In the genomic region with DNA sequence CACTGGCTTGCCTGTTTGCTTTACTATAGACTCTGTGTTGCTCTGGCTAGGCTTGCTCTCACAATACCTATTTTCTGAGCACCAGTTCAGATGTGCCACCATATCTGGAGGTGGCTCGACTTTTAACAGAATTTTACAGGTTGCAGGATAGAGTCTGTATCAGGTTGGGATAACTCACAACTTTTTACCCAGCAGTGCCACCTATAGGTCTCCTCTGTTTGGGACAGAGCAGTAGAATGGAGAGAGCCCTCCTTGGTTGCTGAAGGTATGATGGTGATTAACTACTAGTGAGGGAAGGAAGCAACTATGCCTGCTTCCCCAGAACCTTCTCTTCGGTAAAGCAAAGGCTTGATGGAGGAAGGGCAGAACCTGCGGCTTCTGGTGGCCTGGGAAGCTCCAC, we compare ENCODE assay signal across 10 mouse cellular contexts. TPM values are rescaled to one million over a fixed set of nuclear protein-coding genes. Genes with fewer than 3 reads are reported as not detected.
DNase-seq lines count a peak whose midpoint lies in the region; ATAC-seq and TF ChIP-seq lines count a peak whose summit lies in the region.
"Had no signal": no experiment of that assay in that cellular context is flagged by ENCODE, and none has a peak within 500 bp of the region (broad histone marks: within the 10 kb centered on the region; RNA-seq: fewer than 3 reads in every experiment).

No protein-coding gene starts in this region.

- no peak overlapping the region for H3K4me2 ChIP-seq in heart, postnatal 0 days (ENCODE audit: low read depth, low read length)
- no peak overlapping the region for H3K4me2 ChIP-seq in midbrain, embryonic 14.5 days (ENCODE audit: low read length)
- H3K4me2 ChIP-seq in midbrain, embryonic 11.5 days: no peak overlapping the region
- H3K4me2 ChIP-seq in stomach, postnatal 0 days (replicated peaks; ENCODE audit: low read depth): no peak overlapping the region

- H3K27me3 ChIP-seq in heart, postnatal 0 days (ENCODE audit: control insufficient read depth, insufficient read depth, low read length): no peaks in the 10 kb centered on the region
- H3K27me3 ChIP-seq in midbrain, embryonic 14.5 days (ENCODE audit: control insufficient read depth, insufficient read depth, low read length): no peaks in the 10 kb centered on the region
- no peaks in the 10 kb centered on the region for H3K27me3 ChIP-seq in midbrain, embryonic 11.5 days (ENCODE audit: control insufficient read depth, insufficient read depth, low read length)
- no peaks in the 10 kb centered on the region for H3K27me3 ChIP-seq in stomach, postnatal 0 days (ENCODE audit: control insufficient read depth, insufficient read depth, low read length)

- no peak overlapping the region for H3K9ac ChIP-seq in heart, postnatal 0 days (replicated peaks; ENCODE audit: low read depth, low read length)
- H3K9ac ChIP-seq in midbrain, embryonic 14.5 days (replicated peaks; ENCODE audit: low read length): no peak overlapping the region
- no peak overlapping the region for H3K9ac ChIP-seq in midbrain, embryonic 11.5 days (ENCODE audit: low read length)
- no peak overlapping the region for H3K9ac ChIP-seq in stomach, postnatal 0 days (ENCODE audit: low read length)

- intact Hi-C loops in heart, postnatal 14 days (cut with DNase I): no loop called here

- peak; percentile 37 for TF ChIP-seq CTCF in heart, postnatal 0 days (IDR thresholded peaks at IDR 0.05; ENCODE audit: low read depth)
- TF ChIP-seq CTCF in stomach, postnatal 0 days (IDR thresholded peaks at IDR 0.05; ENCODE audit: low read depth): peak; percentile 59

- 51% methylated on average over 3 of the region's 3 CpGs for WGBS in heart, postnatal 0 days
- 74% methylated on average over 3 of the region's 3 CpGs for WGBS in midbrain, embryonic 14.5 days
- WGBS in midbrain, embryonic 11.5 days: 66% methylated on average over 3 of the region's 3 CpGs
- 53% methylated on average over 3 of the region's 3 CpGs for WGBS in stomach, postnatal 0 days

- peak; percentile 29 for DNase-seq in CD4-positive, CD25-positive, alpha-beta regulatory T cell, adult 2 months (ENCODE audit: low read depth, low spot score)
- no peak for DNase-seq in heart, postnatal 0 days (ENCODE audit: low spot score)
- DNase-seq in heart, postnatal 14 days: no peak
- DNase-seq in midbrain, embryonic 14.5 days: peak; percentile 15
- DNase-seq in midbrain, embryonic 11.5 days (ENCODE audit: low spot score, missing footprints): no peak
- no peak for DNase-seq in stomach, postnatal 0 days (ENCODE audit: low spot score)
- DNase-seq in ovary, adult 18-20 months (ENCODE audit: low spot score): no peak
- DNase-seq: heart, postnatal 36 days; spleen, adult 18-20 months had no signal

- ATAC-seq in CD4-positive, CD25-positive, alpha-beta regulatory T cell, adult 4 months: no peak
- ATAC-seq in heart, postnatal 0 days (ENCODE audit: insufficient read depth, low read depth): no peak
- no peak for ATAC-seq in midbrain, embryonic 14.5 days (ENCODE audit: low FRiP score, low TSS enrichment)
- no peak for ATAC-seq in midbrain, embryonic 11.5 days (ENCODE audit: low FRiP score)
- no peak for ATAC-seq in stomach, postnatal 0 days (ENCODE audit: low FRiP score, low TSS enrichment)

- no peaks in the 10 kb centered on the region for H3K9me3 ChIP-seq in heart, postnatal 0 days (replicated peaks; ENCODE audit: control insufficient read depth, low read length)
- H3K9me3 ChIP-seq in midbrain, embryonic 14.5 days (ENCODE audit: control insufficient read depth, low read length): no peaks in the 10 kb centered on the region
- H3K9me3 ChIP-seq in midbrain, embryonic 11.5 days (ENCODE audit: control insufficient read depth, low read length): no peaks in the 10 kb centered on the region
- H3K9me3 ChIP-seq in stomach, postnatal 0 days (ENCODE audit: control insufficient read depth, low read length): no peaks in the 10 kb centered on the region

- TF ChIP-seq EP300 in heart, postnatal 0 days (IDR thresholded peaks at IDR 0.05; ENCODE audit: low read depth): no peak
- no peak for TF ChIP-seq EP300 in stomach, postnatal 0 days (optimal IDR thresholded peaks at IDR 0.05)

- no peaks in the 10 kb centered on the region for H3K36me3 ChIP-seq in heart, postnatal 0 days (replicated peaks; ENCODE audit: control insufficient read depth, insufficient read depth, low read length)
- no peaks in the 10 kb centered on the region for H3K36me3 ChIP-seq in midbrain, embryonic 14.5 days (ENCODE audit: control insufficient read depth, insufficient read depth, low read length)
- no peaks in the 10 kb centered on the region for H3K36me3 ChIP-seq in midbrain, embryonic 11.5 days (ENCODE audit: control insufficient read depth, insufficient read depth, low read length)
- no peaks in the 10 kb centered on the region for H3K36me3 ChIP-seq in stomach, postnatal 0 days (ENCODE audit: control insufficient read depth, insufficient read depth, low read length)

- no peak overlapping the region for H3K27ac ChIP-seq in heart, postnatal 0 days (ENCODE audit: low read depth)
- H3K27ac ChIP-seq in midbrain, embryonic 14.5 days (replicated peaks; ENCODE audit: low read depth, low read length): no peak overlapping the region
- H3K27ac ChIP-seq in midbrain, embryonic 11.5 days (ENCODE audit: low read depth, low read length): no peak overlapping the region
- H3K27ac ChIP-seq in stomach, postnatal 0 days (replicated peaks): no peak overlapping the region

- H3K4me1 ChIP-seq in heart, postnatal 0 days (ENCODE audit: control insufficient read depth, insufficient read depth): no peaks in the 10 kb centered on the region
- no peaks in the 10 kb centered on the region for H3K4me1 ChIP-seq in midbrain, embryonic 14.5 days (ENCODE audit: control insufficient read depth, insufficient read depth, low read length)
- H3K4me1 ChIP-seq in midbrain, embryonic 11.5 days (ENCODE audit: control insufficient read depth, insufficient read depth, low read length): no peaks in the 10 kb centered on the region
- no peaks in the 10 kb centered on the region for H3K4me1 ChIP-seq in stomach, postnatal 0 days (replicated peaks; ENCODE audit: control insufficient read depth, insufficient read depth)

- no peak overlapping the region for H3K4me3 ChIP-seq in heart, postnatal 0 days (ENCODE audit: low read depth, low read length)
- no peak overlapping the region for H3K4me3 ChIP-seq in midbrain, embryonic 14.5 days (replicated peaks; ENCODE audit: low read depth, low read length)
- no peak overlapping the region for H3K4me3 ChIP-seq in midbrain, embryonic 11.5 days (ENCODE audit: low read depth, low read length)
- no peak overlapping the region for H3K4me3 ChIP-seq in stomach, postnatal 0 days (ENCODE audit: low read depth, low read length)

RNA-seq across cellular contexts. Expression of a gene that starts 35.0 kb away (rescaled TPM):
- polyA plus RNA-seq in CD4-positive, CD25-positive, alpha-beta regulatory T cell, adult 4 months (2017; shearing (Covaris generic)): under 1 TPM in 1 of 2 experiments, not detected in 1; 0.36 TPM
- 1.1 TPM in 1 of 2 replicates, not detected in the other for total RNA-seq in heart, postnatal 0 days (2014; rRNA removed; ENCODE audit: low replicate concordance)
- 0.05 and 0.12 TPM in 2 replicates for polyA plus RNA-seq in heart, postnatal 0 days (2015; fragmentation: Nextera tagmentation; extraction: Ambion mirVana)
- total RNA-seq in heart, postnatal 14 days (2021): under 1 TPM; 0.50 to 0.98 TPM
- polyA plus RNA-seq in midbrain, embryonic 14.5 days (2014; fragmentation: Nextera tagmentation; extraction: Ambion mirVana): 3.3 and 3.9 TPM in 2 replicates
- polyA plus RNA-seq in midbrain, embryonic 11.5 days (2014; fragmentation: Nextera tagmentation; extraction: Ambion mirVana): 3.5 and 4.7 TPM in 2 replicates
- polyA plus RNA-seq in stomach, postnatal 0 days (2015; fragmentation: Nextera tagmentation; extraction: Ambion mirVana): 0.38 and 0.53 TPM in 2 replicates

Comparison
In these comparisons a context has a peak if more than half of its experiments do, and no peak if none do; other contexts are left out.
1. DNase-seq: peak in CD4-positive, CD25-positive, alpha-beta regulatory T cell, adult 2 months (single experiment) and midbrain, embryonic 14.5 days (single experiment); none in heart, postnatal 0 days (single experiment), heart, postnatal 14 days (0 of 2), midbrain, embryonic 11.5 days (single experiment), stomach, postnatal 0 days (single experiment) and ovary, adult 18-20 months (single experiment).